Mouse (Mus musculus) MEL (cell line): ENCODE data around the gene Odf4. TPM values are rescaled to one million over a fixed set of nuclear protein-coding genes. Genes with fewer than 3 reads are reported as not detected.

Experiments
- DNase-seq: peaks from one replicate; pipeline ENCODE4 v3.0.0; 2011; ENCODE audit warnings: low read depth, low spot score
- H3K27ac ChIP-seq: 2 replicates; pipeline ENCODE4 v1.5.1; 2012; ENCODE audit warnings: low read depth, mild to moderate bottlenecking, control low read depth, low read length, moderate library complexity; ENCODE audit not compliant: control insufficient read depth
- H3K27me3 ChIP-seq, 2 experiments: fragments of 150-350 bp in 1 of 2; sonication (generic) in 1 of 2; 2 replicates each; pipeline ENCODE4 v1.6.1; 2012; ENCODE audit warnings: low read length in 2 of 2, mild to moderate bottlenecking in 2 of 2, improper control_type of control experiment in 1 of 2, moderate library complexity in 1 of 2; ENCODE audit not compliant: insufficient read depth in 2 of 2, control insufficient read depth in 1 of 2
- H3K36me3 ChIP-seq, 2 experiments: 2 replicates each; pipeline ENCODE4 v1.6.1; 2012 to 2014; ENCODE audit warnings: low read length in 2 of 2, improper control_type of control experiment in 1 of 2, inconsistent platforms in 1 of 2, mild to moderate bottlenecking in 1 of 2; ENCODE audit not compliant: insufficient read depth in 2 of 2, control insufficient read depth in 1 of 2
- H3K4me1 ChIP-seq, 2 experiments: fragments of 150-350 bp in 1 of 2; sonication (generic) in 1 of 2; 2 replicates each; pipeline ENCODE4 v1.6.1; 2012; ENCODE audit warnings: low read length in 2 of 2, improper control_type of control experiment in 1 of 2, mild to moderate bottlenecking in 1 of 2; ENCODE audit not compliant: insufficient read depth in 2 of 2, control insufficient read depth in 1 of 2
- H3K4me3 ChIP-seq, 2 experiments: fragments of 150-350 bp in 1 of 2; sonication (generic) in 1 of 2; 2 replicates each; pipeline ENCODE4 v1.5.1; 2012; ENCODE audit warnings: low read depth in 2 of 2, low read length in 2 of 2, mild to moderate bottlenecking in 2 of 2, moderate library complexity in 2 of 2, control low read depth in 1 of 2, improper control_type of control experiment in 1 of 2; ENCODE audit not compliant: control insufficient read depth in 1 of 2, insufficient read depth in 1 of 2
- H3K79me2 ChIP-seq: 2 replicates; pipeline ENCODE4 v1.6.1; 2012; ENCODE audit warnings: mild to moderate bottlenecking, low read length, moderate library complexity; ENCODE audit not compliant: control insufficient read depth, poor library complexity, insufficient read depth
- H3K9ac ChIP-seq: 2 replicates; pipeline ENCODE4 v1.6.1; 2012; ENCODE audit warnings: low read depth, mild to moderate bottlenecking, control low read depth, low read length, moderate library complexity; ENCODE audit not compliant: control insufficient read depth, poor library complexity, severe bottlenecking
- H3K9me3 ChIP-seq: fragments of 150-350 bp; sonication (generic); replicated peaks from 2 replicates; pipeline ENCODE4 v1.6.1; 2012; ENCODE audit warnings: mild to moderate bottlenecking, low read length, improper control_type of control experiment, moderate library complexity; ENCODE audit not compliant: insufficient read depth
- CTCF ChIP-seq, 3 experiments: IDR thresholded peaks in 2 of 3; conservative IDR thresholded peaks in 1 of 3; 2 replicates each; pipeline ENCODE4 v1.5.1; 2011 to 2012; ENCODE audit warnings: low read length in 3 of 3, low read depth in 2 of 3, mild to moderate bottlenecking in 2 of 3, improper control_type of control experiment in 1 of 3, inconsistent platforms in 1 of 3, mixed read lengths in 1 of 3, moderate library complexity in 1 of 3; ENCODE audit not compliant: control insufficient read depth in 1 of 3, insufficient read depth in 1 of 3, poor library complexity in 1 of 3, severe bottlenecking in 1 of 3
- GABPA ChIP-seq: IDR thresholded peaks from 2 replicates; pipeline ENCODE4 v1.6.1; 2012; ENCODE audit warnings: low read depth, mild to moderate bottlenecking, inconsistent platforms, low read length, improper control_type of control experiment, moderate library complexity
- MAX ChIP-seq: IDR thresholded peaks from 2 replicates; pipeline ENCODE4 v1.6.1; 2011; ENCODE audit warnings: low read length, improper control_type of control experiment
- MEF2A ChIP-seq: IDR thresholded peaks from 2 replicates; pipeline ENCODE4 v1.6.1; 2014; ENCODE audit warnings: low read depth, mild to moderate bottlenecking, inconsistent platforms, low read length, improper control_type of control experiment; ENCODE audit not compliant: poor library complexity, insufficient replicate concordance, severe bottlenecking; ENCODE audit errors: extremely low read depth
- MXI1 ChIP-seq: IDR thresholded peaks from 2 replicates; pipeline ENCODE4 v1.6.1; 2011; ENCODE audit warnings: mild to moderate bottlenecking, low read depth, low read length, improper control_type of control experiment
- MYB ChIP-seq: IDR thresholded peaks from 2 replicates; pipeline ENCODE4 v1.6.1; 2011; ENCODE audit warnings: mild to moderate bottlenecking, low read depth, low read length, improper control_type of control experiment
- MYC ChIP-seq: IDR thresholded peaks from 2 replicates; pipeline ENCODE4 v1.6.1; 2011; ENCODE audit warnings: low read depth, mild to moderate bottlenecking, low read length, improper control_type of control experiment, moderate library complexity
- NELFE ChIP-seq: IDR thresholded peaks from 2 replicates; pipeline ENCODE4 v1.6.1; 2011; ENCODE audit warnings: low read depth, low read length, improper control_type of control experiment
- NRF1 ChIP-seq: IDR thresholded peaks from 2 replicates; pipeline ENCODE4 v1.6.1; 2014; ENCODE audit warnings: low read depth, mild to moderate bottlenecking, inconsistent platforms, low read length, improper control_type of control experiment, moderate library complexity; ENCODE audit not compliant: poor library complexity, insufficient read depth, severe bottlenecking
- POLR2A ChIP-seq, 2 experiments: IDR thresholded peaks; 2 replicates each; pipeline ENCODE4 v1.6.1; 2011 to 2012; ENCODE audit warnings: low read length in 2 of 2, mild to moderate bottlenecking in 2 of 2, control low read depth in 1 of 2, improper control_type of control experiment in 1 of 2, low read depth in 1 of 2, moderate library complexity in 1 of 2; ENCODE audit not compliant: control insufficient read depth in 1 of 2, insufficient read depth in 1 of 2, poor library complexity in 1 of 2
- POLR2AphosphoS2 ChIP-seq: IDR thresholded peaks from 2 replicates; pipeline ENCODE4 v1.6.1; 2011; ENCODE audit warnings: low read length, improper control_type of control experiment
- POLR2AphosphoS5 ChIP-seq: IDR thresholded peaks from 2 replicates; pipeline ENCODE4 v1.6.1; 2012; ENCODE audit warnings: low read depth, borderline replicate concordance, mild to moderate bottlenecking, inconsistent platforms, low read length, moderate library complexity, mixed read lengths
- RAD21 ChIP-seq: IDR thresholded peaks from 2 replicates; pipeline ENCODE4 v1.6.1; 2011; ENCODE audit warnings: mild to moderate bottlenecking, low read depth, low read length, improper control_type of control experiment
- SIN3A ChIP-seq: IDR thresholded peaks from 2 replicates; pipeline ENCODE4 v1.6.1; 2012; ENCODE audit warnings: low read length, improper control_type of control experiment, inconsistent platforms
- SMC3 ChIP-seq: IDR thresholded peaks from 2 replicates; pipeline ENCODE4 v1.6.1; 2011; ENCODE audit warnings: low read depth, low read length, improper control_type of control experiment
- TBP ChIP-seq: IDR thresholded peaks from 2 replicates; pipeline ENCODE4 v1.8.0; 2011; ENCODE audit warnings: low read depth, low read length, improper control_type of control experiment
- polyA plus RNA-seq, 2 experiments: library from polyadenylated mRNA; stranded (reverse) in 1 of 2; unstranded in 1 of 2; fragments of >175 nt in 1 of 2; fragments of >200 nt in 1 of 2; gene quantifications; 2 replicates each; pipeline versions ENCODE4 v1.2.1 to v1.2.4; 2012; ENCODE audit warnings: low replicate concordance in 2 of 2, low read depth in 1 of 2; ENCODE audit not compliant: insufficient read length in 2 of 2, insufficient read depth in 1 of 2, missing spikeins in 1 of 2
- total RNA-seq: library from RNA; depleted of rRNA; stranded (reverse); fragments of 300-350 nt; gene quantifications from 2 replicates; pipeline ENCODE4 v1.2.3, GENCODE M21; 2012

The Odf4 gene
- total and polyA plus RNA-seq, 3 experiments: not detected

- no peak overlapping the region; the same call in 1 of the 2 replicates for H3K9ac ChIP-seq
- peaks cover 25 to 28% of the 10 kb centered on the region in 2 experiments for H3K36me3 ChIP-seq
- H3K4me1 ChIP-seq: peaks cover 0 to 29% of the 10 kb centered on the region in 2 experiments; a peak in 2 of 4 replicates
- H3K79me2 ChIP-seq: peaks cover 22% of the 10 kb centered on the region
- no peak overlapping the region for H3K4me3 ChIP-seq
- H3K27me3 ChIP-seq: no peaks in the 10 kb centered on the region
- TF ChIP-seq NRF1: no peak
- no peak for TF ChIP-seq MEF2A
- no peak for TF ChIP-seq MAX
- TF ChIP-seq POLR2AphosphoS5: peak; percentile 17; the same call in 1 of the 2 replicates
- TF ChIP-seq MYB: no peak
- TF ChIP-seq POLR2A (IDR thresholded peaks at IDR 0.05; ENCODE audit: control insufficient read depth in 1 of 2, insufficient read depth in 1 of 2, low read depth in 1 of 2, low read length in 2 of 2, poor library complexity in 1 of 2): peak in 1 of 2 experiments; percentile 55; a peak in 2 of 4 replicates
- TF ChIP-seq SIN3A: no peak; the same call in 1 of the 2 replicates
- no peak for TF ChIP-seq GABPA
- TF ChIP-seq POLR2AphosphoS2: peak; percentile 17; the same call in 1 of the 2 replicates
- DNase-seq: peak; percentile 52
- H3K27ac ChIP-seq: peak overlapping the region; percentile 5; the same call in 1 of the 2 replicates
- no peaks in the 10 kb centered on the region for H3K9me3 ChIP-seq
Measured at GRCm38 (mm10) chr11:68905138-68905531, 21.7 kb downstream of the Odf4 start.

GRCm38 (mm10) chr11:68904375-68905137 is 22.3 kb downstream of the Odf4 start:
- Histone ChIP-seq H3K4me1 (peaks cover 0 to 29% of the 10 kb centered on the region in 2 experiments; a peak in 2 of 4 replicates), H3K79me2 (peaks cover 22% of the 10 kb centered on the region), H3K36me3 (peaks cover 25 to 29% of the 10 kb centered on the region in 2 experiments), H3K27me3 (no peaks in the 10 kb centered on the region), H3K9me3 (no peaks in the 10 kb centered on the region), H3K27ac (peak overlapping the region; percentile 5; the same call in 1 of the 2 replicates), H3K9ac (no peak overlapping the region; the same call in 1 of the 2 replicates), H3K4me3 (no peak overlapping the region)
- peak; percentile 90 for DNase-seq
- no peak for TF ChIP-seq MYC
- TF ChIP-seq NELFE: 0 out of 2 replicates have a peak, but pooled peaks have one; percentile 14
- TF ChIP-seq POLR2A (IDR thresholded peaks at IDR 0.05; ENCODE audit: control insufficient read depth in 1 of 2, insufficient read depth in 1 of 2, low read depth in 1 of 2, low read length in 2 of 2, poor library complexity in 1 of 2): peak in 1 of 2 experiments; percentile 19; a peak in 2 of 4 replicates
- TF ChIP-seq MYB: peak; percentile 27; the same call in 1 of the 2 replicates
- TF ChIP-seq RAD21: peak; percentile 48
- TF ChIP-seq MXI1: no peak
- TF ChIP-seq CTCF (IDR thresholded peaks at IDR 0.05 in 2 of 3, conservative IDR thresholded peaks at IDR 0.05 in 1 of 3; ENCODE audit: control insufficient read depth in 1 of 3, insufficient read depth in 1 of 3, low read depth in 2 of 3, low read length in 3 of 3, poor library complexity in 1 of 3, severe bottlenecking in 1 of 3): peak; percentile 40 to 71 (median 66); a peak in 5 of 6 replicates
- TF ChIP-seq SMC3: peak; percentile 48
- TF ChIP-seq SIN3A: peak; percentile 26; the same call in 1 of the 2 replicates
- TF ChIP-seq TBP: no peak
